Mouse (Mus musculus) small intestine, adult 2 months (tissue): Measurements from ENCODE around the gene Ibtk.

Experiments
- CTCF ChIP-seq: fragments of 200-500 bp; IDR thresholded peaks from 2 replicates; pipeline ENCODE4 v1.5.1; 2012; ENCODE audit warnings: low read depth, mild to moderate bottlenecking, control low read depth, inconsistent platforms, low read length, moderate library complexity, mixed read lengths; ENCODE audit not compliant: insufficient replicate concordance, insufficient read length; ENCODE audit errors: extremely low read depth
- POLR2A ChIP-seq: fragments of 200-500 bp; IDR thresholded peaks from 2 replicates; pipeline ENCODE4 v1.6.1; 2012; ENCODE audit warnings: low read depth, mild to moderate bottlenecking, control low read depth, inconsistent platforms, low read length, moderate library complexity

DNA sequence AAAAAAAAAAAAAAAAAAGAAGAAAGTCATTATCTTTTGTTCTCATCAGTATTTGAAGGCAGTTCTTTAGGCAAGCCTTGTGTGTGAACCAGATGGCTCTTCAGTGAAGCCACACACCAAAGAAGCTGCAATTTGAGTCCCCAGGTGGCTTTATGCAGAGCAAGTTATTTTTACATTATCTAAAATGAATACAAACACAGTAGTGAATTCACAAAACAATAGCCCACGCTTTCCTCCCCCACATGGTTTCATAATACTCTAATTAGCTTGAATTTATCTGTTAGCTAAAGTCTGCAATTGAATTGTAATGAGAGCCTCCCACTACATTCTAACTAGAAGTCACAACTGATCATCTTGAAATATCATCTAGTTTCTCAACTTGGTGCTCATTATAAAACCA, 84.8 kb downstream of the Ibtk start:
- TF ChIP-seq POLR2A (no peak), CTCF (no peak)
